Mouse (Mus musculus): Measurements from ENCODE around the gene Pi4kb.
"Not testable (repeated sequence)": the region's sequence is repeated elsewhere in the genome, so short reads cannot be mapped to it uniquely, and the experiment has no call there.

Gene Pi4kb

DNA sequence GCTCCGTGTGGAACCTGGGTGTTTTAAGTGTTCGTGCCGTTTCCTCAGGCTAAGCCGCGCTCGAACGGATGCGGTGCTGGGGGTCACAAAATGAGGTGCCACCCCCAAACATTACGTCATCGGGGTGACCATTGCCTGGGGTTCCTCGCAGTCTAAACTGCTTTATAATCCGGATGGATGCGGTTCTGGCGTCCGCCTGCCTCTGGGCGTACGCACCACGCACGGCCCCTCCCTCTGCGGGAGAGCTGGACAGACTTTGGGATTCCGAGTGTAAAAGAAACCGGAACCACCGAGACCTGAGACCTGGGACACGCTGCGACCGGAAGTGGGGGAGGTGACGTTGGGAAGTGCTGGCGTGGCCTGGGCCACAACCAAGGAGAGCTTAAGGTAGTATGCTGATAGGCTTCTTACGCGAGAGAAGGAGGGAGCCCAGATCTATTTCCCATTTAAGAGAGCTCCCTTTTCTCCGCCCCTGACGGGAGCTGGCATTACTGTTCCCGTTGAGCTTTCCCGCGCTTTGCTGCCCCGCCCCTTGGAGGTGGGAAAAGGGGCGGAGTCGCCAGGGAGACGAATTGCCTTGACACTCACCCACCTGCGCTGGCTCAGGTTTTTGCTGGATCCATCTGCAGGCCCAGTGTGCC lies 41.5 kb downstream of the Pi4kb start:
- peak; percentile 92 for DNase-seq (ENCODE audit: low read depth, low spot score)
- H3K36me3 ChIP-seq (ENCODE audit: control insufficient read depth, insufficient read depth, low read length, poor library complexity, severe bottlenecking) = no peaks in the 10 kb centered on the region
- no peaks in the 10 kb centered on the region for H3K27me3 ChIP-seq (ENCODE audit: control insufficient read depth, insufficient read depth, low read length, poor library complexity, severe bottlenecking)

GRCm38 (mm10) chr3:95016532-95017056 lies 42.1 kb downstream of the Pi4kb start:
- no peak for DNase-seq (ENCODE audit: low read depth, low spot score)
- no peaks in the 10 kb centered on the region for H3K27me3 ChIP-seq (ENCODE audit: control insufficient read depth, insufficient read depth, low read length, poor library complexity, severe bottlenecking)
- H3K36me3 ChIP-seq (ENCODE audit: control insufficient read depth, insufficient read depth, low read length, poor library complexity, severe bottlenecking) = no peaks in the 10 kb centered on the region

DNA sequence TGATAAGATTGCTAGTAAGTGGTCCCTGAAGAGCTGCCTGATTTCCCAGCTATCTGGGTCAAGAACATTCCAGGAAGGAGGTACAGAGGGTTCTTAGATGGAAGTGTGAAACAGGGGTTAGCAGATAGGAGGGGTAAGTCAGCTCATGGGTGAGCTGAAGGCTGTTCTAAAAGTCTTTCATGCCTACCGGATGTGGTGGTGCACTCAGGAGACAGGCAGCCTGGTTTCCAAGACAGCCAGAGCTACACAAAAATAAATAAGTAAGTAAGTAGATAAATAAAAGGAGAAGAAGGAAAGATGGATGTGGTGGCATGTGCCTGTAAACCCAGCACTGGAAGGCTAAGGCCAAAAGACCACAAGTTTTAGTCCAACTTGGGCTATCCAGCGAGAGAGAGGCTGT lies 44.2 kb downstream of the Pi4kb start:
- H3K36me3 ChIP-seq (ENCODE audit: control insufficient read depth, insufficient read depth, low read length, poor library complexity, severe bottlenecking) = no peaks in the 10 kb centered on the region
- DNase-seq (ENCODE audit: low read depth, low spot score) = no peak
- no peaks in the 10 kb centered on the region for H3K27me3 ChIP-seq (ENCODE audit: control insufficient read depth, insufficient read depth, low read length, poor library complexity, severe bottlenecking)

GRCm38 (mm10) chr3:95020956-95021355 lies 46.4 kb downstream of the Pi4kb start:
- not testable (repeated sequence) for DNase-seq (ENCODE audit: low read depth, low spot score)

GRCm38 (mm10) chr3:95024551-95024950 lies 50.0 kb downstream of the Pi4kb start:
- Histone ChIP-seq H3K36me3 (ENCODE audit: control insufficient read depth, insufficient read depth, low read length, poor library complexity, severe bottlenecking) (no peaks in the 10 kb centered on the region), H3K27me3 (ENCODE audit: control insufficient read depth, insufficient read depth, low read length, poor library complexity, severe bottlenecking) (no peaks in the 10 kb centered on the region)
- DNase-seq (ENCODE audit: low read depth, low spot score) = no peak

More at GRCm38 (mm10) chr3:95020956-95021355, 46.4 kb downstream of the Pi4kb start:
- not testable (repeated sequence) for H3K27me3 ChIP-seq (ENCODE audit: control insufficient read depth, insufficient read depth, low read length, poor library complexity, severe bottlenecking); H3K36me3 ChIP-seq (ENCODE audit: control insufficient read depth, insufficient read depth, low read length, poor library complexity, severe bottlenecking)

GRCm38 (mm10) chr3:95025202-95025601 lies 50.7 kb downstream of the Pi4kb start:
- Histone ChIP-seq H3K27me3 (ENCODE audit: control insufficient read depth, insufficient read depth, low read length, poor library complexity, severe bottlenecking) (no peaks in the 10 kb centered on the region), H3K36me3 (ENCODE audit: control insufficient read depth, insufficient read depth, low read length, poor library complexity, severe bottlenecking) (no peaks in the 10 kb centered on the region)
- no peak for DNase-seq (ENCODE audit: low read depth, low spot score)

DNA sequence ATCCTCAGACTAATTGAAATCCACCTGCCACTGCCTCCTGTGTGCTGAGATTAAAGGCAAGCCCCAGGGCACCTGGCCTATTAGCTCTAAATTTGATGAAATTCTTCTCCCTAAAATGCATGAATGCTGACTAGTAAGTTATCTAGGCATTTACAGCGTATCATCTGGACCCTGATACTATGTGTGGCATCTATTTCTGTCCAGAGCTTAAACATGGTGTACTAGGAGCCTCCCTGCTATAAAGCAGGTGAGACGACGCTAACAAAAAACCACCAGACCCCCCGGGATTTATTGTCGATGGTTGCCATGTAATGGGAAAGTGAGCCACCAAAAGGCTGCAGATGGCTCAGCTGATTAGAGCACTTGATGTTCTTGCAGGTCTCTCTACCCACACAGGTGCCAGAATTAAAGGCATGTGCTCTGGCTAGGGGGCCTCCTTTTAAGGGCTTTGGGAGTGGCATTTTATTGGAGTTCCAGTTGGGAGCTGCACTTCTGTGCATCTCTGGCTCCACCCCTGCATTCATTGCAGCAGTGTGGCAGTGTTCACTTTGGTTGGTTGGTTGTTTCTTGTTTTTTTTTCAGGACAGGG lies 52.6 kb downstream of the Pi4kb start:
- H3K27me3 ChIP-seq (ENCODE audit: control insufficient read depth, insufficient read depth, low read length, poor library complexity, severe bottlenecking) = no peaks in the 10 kb centered on the region
- DNase-seq (ENCODE audit: low read depth, low spot score) = no peak
- peaks cover 1% of the 10 kb centered on the region; the same call in 1 of the 2 replicates for H3K36me3 ChIP-seq (ENCODE audit: control insufficient read depth, insufficient read depth, low read length, poor library complexity, severe bottlenecking)

- peak; percentile 67 for DNase-seq (ENCODE audit: low read depth, low spot score)
- no peaks in the 10 kb centered on the region for H3K27me3 ChIP-seq (ENCODE audit: control insufficient read depth, insufficient read depth, low read length, poor library complexity, severe bottlenecking)
Observed at GRCm38 (mm10) chr3:95027701-95028100, 53.2 kb downstream of the Pi4kb start.

GRCm38 (mm10) chr3:95028603-95029002 lies 54.1 kb downstream of the Pi4kb start:
- Histone ChIP-seq H3K36me3 (ENCODE audit: control insufficient read depth, insufficient read depth, low read length, poor library complexity, severe bottlenecking) (peaks cover 8% of the 10 kb centered on the region; the same call in 1 of the 2 replicates), H3K27me3 (ENCODE audit: control insufficient read depth, insufficient read depth, low read length, poor library complexity, severe bottlenecking) (no peaks in the 10 kb centered on the region)
- DNase-seq (ENCODE audit: low read depth, low spot score) = no peak

More at GRCm38 (mm10) chr3:95027701-95028100, 53.2 kb downstream of the Pi4kb start:
- peaks cover 5% of the 10 kb centered on the region; the same call in 1 of the 2 replicates for H3K36me3 ChIP-seq (ENCODE audit: control insufficient read depth, insufficient read depth, low read length, poor library complexity, severe bottlenecking)

- H3K36me3 ChIP-seq (ENCODE audit: control insufficient read depth, insufficient read depth, low read length, poor library complexity, severe bottlenecking) = peaks cover 10% of the 10 kb centered on the region; the same call in 1 of the 2 replicates
Observed at GRCm38 (mm10) chr3:95029291-95029827, 54.8 kb downstream of the Pi4kb start.

DNA sequence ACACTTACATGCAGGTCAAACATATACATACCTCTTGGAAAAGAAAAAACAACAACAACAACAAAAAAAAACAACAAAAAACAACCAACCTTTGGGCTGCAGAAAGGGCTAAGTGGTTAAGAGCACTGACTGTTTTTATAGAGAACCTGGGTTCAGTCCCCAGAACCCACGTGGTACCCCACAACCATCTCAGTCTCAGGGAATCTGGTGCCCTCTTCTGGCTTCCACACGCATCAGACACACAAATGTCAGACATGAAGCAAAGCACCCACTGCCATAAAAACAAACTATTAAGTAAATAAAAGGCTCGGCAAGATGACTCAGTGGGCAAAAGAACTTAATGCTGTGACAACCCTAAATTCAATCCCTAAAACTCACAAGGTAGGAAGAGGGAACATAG lies 55.4 kb downstream of the Pi4kb start:
- DNase-seq (ENCODE audit: low read depth, low spot score) = peak; percentile 40
- Histone ChIP-seq H3K27me3 (ENCODE audit: control insufficient read depth, insufficient read depth, low read length, poor library complexity, severe bottlenecking) (no peaks in the 10 kb centered on the region), H3K36me3 (ENCODE audit: control insufficient read depth, insufficient read depth, low read length, poor library complexity, severe bottlenecking) (peaks cover 13% of the 10 kb centered on the region; the same call in 1 of the 2 replicates)

More at GRCm38 (mm10) chr3:95029291-95029827, 54.8 kb downstream of the Pi4kb start:
- H3K27me3 ChIP-seq (ENCODE audit: control insufficient read depth, insufficient read depth, low read length, poor library complexity, severe bottlenecking); DNase-seq (ENCODE audit: low read depth, low spot score): not testable (repeated sequence)

DNA sequence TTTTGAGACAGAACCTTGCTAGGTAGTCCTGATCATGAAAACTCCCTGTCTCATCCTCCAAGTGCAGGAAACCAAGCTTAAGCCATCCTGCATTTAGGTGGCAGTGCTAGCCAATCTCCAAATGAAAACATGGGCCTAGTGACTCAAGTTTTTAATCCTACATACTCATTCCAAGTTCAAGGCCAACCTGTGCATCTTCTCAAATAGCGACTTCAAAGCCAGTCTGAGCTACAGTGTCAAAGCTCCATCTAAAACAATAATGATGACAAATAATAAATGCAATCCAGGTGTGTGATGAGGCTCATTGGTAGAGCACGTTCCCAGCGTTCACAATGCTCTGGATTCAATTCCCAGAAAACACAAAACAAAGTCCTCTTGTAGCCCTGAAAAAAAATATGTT lies 67.1 kb downstream of the Pi4kb start:
- DNase-seq (ENCODE audit: low read depth, low spot score) = no peak
- peaks cover 2% of the 10 kb centered on the region; the same call in 1 of the 2 replicates for H3K27me3 ChIP-seq (ENCODE audit: control insufficient read depth, insufficient read depth, low read length, poor library complexity, severe bottlenecking)
- no peaks in the 10 kb centered on the region for H3K36me3 ChIP-seq (ENCODE audit: control insufficient read depth, insufficient read depth, low read length, poor library complexity, severe bottlenecking)

DNA sequence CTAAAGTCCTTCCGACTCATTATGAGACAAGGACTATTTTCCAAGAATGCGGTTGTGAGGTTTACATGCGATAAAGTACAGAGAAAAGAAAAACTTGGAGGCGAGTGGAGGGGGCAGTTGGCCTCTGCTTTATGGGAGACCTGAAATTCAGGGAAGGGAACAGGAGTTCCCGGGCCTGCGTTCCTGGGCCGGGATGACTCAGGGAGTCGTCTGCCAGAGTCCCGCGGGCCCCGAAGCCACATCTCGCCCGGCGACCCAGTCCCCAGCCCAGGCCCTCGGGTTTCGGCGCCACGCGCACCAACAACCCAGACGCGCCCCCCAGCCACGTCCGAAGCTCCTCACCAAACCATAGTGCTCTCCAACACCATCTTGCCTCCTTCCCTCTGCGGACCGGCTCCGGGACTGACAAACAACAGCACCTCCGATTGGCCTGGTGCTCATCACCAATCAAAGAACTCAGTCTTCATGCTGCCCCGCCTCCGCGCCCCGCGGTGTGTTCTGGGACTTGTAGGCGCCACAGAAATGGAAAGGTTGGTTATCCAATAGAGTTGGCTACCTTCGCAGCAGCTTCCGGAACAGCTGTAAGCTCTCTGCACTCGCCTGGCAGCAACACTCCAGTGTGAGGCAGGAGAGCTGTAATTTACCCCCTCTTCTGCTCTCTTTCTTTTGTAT lies 67.8 kb downstream of the Pi4kb start, which contains the start of gene Psmd4:
Gene Psmd4 (minus strand): TSS at position 449 of the 672 bp plus-strand sequence.
- DNase-seq (ENCODE audit: low read depth, low spot score) = peak; percentile 97
- H3K36me3 ChIP-seq (ENCODE audit: control insufficient read depth, insufficient read depth, low read length, poor library complexity, severe bottlenecking) = no peaks in the 10 kb centered on the region
- peaks cover 2% of the 10 kb centered on the region; the same call in 1 of the 2 replicates for H3K27me3 ChIP-seq (ENCODE audit: control insufficient read depth, insufficient read depth, low read length, poor library complexity, severe bottlenecking)

- no peaks in the 10 kb centered on the region for H3K36me3 ChIP-seq (ENCODE audit: control insufficient read depth, insufficient read depth, low read length, poor library complexity, severe bottlenecking)
- H3K27me3 ChIP-seq (ENCODE audit: control insufficient read depth, insufficient read depth, low read length, poor library complexity, severe bottlenecking) = peaks cover 2% of the 10 kb centered on the region; the same call in 1 of the 2 replicates
- peak; percentile 59 for DNase-seq (ENCODE audit: low read depth, low spot score)
Observed at GRCm38 (mm10) chr3:95042838-95043229, 68.3 kb downstream of the Pi4kb start.
